Mouse (Mus musculus) left cerebral cortex, adult 11 months (tissue): ENCODE measurements around the gene Epn1.
A peak's percentile ranks its signal among the peaks of the same experiment; 100 is the strongest.
"Not testable (repeated sequence)": the region's sequence is repeated elsewhere in the genome, so short reads cannot be mapped to it uniquely, and the experiment has no call there.

Experiments used
- DNase-seq: peaks from one replicate; pipeline ENCODE4 v3.0.0; 2022; ENCODE audit warnings: low spot score

The Epn1 gene

GRCm38 (mm10) chr7:5059421-5059820 is 20.6 kb upstream of the Epn1 start:
- no peak for DNase-seq

GRCm38 (mm10) chr7:5060239-5060731 is 19.8 kb upstream of the Epn1 start:
- DNase-seq: no peak

GRCm38 (mm10) chr7:5060944-5061773 is 18.9 kb upstream of the Epn1 start:
- DNase-seq: peak; percentile 96

GRCm38 (mm10) chr7:5061774-5062359 is 18.2 kb upstream of the Epn1 start, which contains the start of gene U2af2:
U2af2 (plus strand) TSS chr7:5062143.
- peak; percentile 86 for DNase-seq

GRCm38 (mm10) chr7:5062360-5063001 is 17.6 kb upstream of the Epn1 start:
- DNase-seq: no peak

- DNase-seq: no peak
These were observed 15.1 kb upstream of the Epn1 start for GRCm38 (mm10) chr7:5064886-5065285.

- no peak for DNase-seq
These were observed 6.4 kb upstream of the Epn1 start for GRCm38 (mm10) chr7:5073586-5073985.

GRCm38 (mm10) chr7:5074984-5075383 is 5.1 kb upstream of the Epn1 start:
- DNase-seq: no peak

GRCm38 (mm10) chr7:5076931-5077330 is 3.1 kb upstream of the Epn1 start:
- no peak for DNase-seq

- not testable (repeated sequence) for DNase-seq
These were observed 548 bp upstream of the Epn1 start for GRCm38 (mm10) chr7:5079365-5080009.

GRCm38 (mm10) chr7:5080815-5081214 is 780 bp downstream of the Epn1 start:
- DNase-seq: no peak

- no peak for DNase-seq
These were observed 1.2 kb downstream of the Epn1 start for GRCm38 (mm10) chr7:5081241-5081640.

GRCm38 (mm10) chr7:5081939-5082338 is 1.9 kb downstream of the Epn1 start:
- no peak for DNase-seq

GRCm38 (mm10) chr7:5083325-5084105 is 3.5 kb downstream of the Epn1 start:
- no peak for DNase-seq

GRCm38 (mm10) chr7:5085512-5085911 is 5.5 kb downstream of the Epn1 start:
- DNase-seq: no peak

GRCm38 (mm10) chr7:5086921-5087440 is 6.9 kb downstream of the Epn1 start:
- no peak for DNase-seq

- DNase-seq: no peak
These were observed 7.9 kb downstream of the Epn1 start for GRCm38 (mm10) chr7:5087886-5088285.

- no peak for DNase-seq
These were observed 9.8 kb downstream of the Epn1 start for GRCm38 (mm10) chr7:5089853-5090252.

GRCm38 (mm10) chr7:5091008-5091728 is 11.1 kb downstream of the Epn1 start:
- DNase-seq: no peak

GRCm38 (mm10) chr7:5092381-5092780 is 12.3 kb downstream of the Epn1 start:
- DNase-seq: no peak
